Mouse (Mus musculus): Measurements from ENCODE around the gene Syne4.

Gene Syne4

DNA sequence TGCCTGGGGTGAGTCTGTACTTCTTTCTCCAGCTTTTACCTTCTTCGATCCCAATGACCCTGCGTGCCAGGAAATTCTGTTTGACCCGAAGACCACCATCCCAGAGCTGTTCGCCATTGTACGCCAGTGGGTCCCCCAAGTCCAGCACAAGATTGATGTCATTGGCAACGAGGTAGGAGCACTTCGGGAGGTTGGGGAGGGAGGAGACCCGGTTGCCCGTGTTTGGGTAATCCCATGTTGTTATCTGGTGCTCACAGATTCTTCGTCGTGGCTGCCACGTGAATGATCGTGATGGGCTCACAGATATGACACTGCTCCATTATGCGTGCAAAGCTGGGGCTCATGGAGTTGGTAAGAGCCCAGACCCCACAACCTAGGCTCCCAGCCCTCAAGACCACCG, 17.8 kb upstream of the Syne4 start:
- no peak for DNase-seq (ENCODE audit: low read depth, low spot score)

DNA sequence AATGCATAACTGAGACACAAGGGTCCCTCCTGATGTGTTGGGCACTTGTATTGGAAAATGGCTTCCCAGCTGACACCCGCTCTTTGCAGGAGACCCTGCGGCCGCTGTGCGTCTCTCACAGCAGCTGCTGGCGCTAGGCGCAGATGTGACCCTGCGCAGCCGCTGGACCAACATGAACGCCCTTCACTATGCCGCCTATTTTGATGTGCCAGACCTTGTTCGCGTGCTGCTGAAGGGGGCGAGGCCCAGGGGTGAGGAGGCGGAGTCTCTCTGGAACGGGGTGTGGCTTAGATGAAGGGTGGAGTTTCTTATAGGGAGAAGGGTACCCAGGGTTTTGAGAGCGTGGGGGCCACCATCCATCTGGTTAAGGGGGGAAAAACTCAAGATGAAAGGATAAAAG, 17.3 kb upstream of the Syne4 start:
- no peak for DNase-seq (ENCODE audit: low read depth, low spot score)

DNA sequence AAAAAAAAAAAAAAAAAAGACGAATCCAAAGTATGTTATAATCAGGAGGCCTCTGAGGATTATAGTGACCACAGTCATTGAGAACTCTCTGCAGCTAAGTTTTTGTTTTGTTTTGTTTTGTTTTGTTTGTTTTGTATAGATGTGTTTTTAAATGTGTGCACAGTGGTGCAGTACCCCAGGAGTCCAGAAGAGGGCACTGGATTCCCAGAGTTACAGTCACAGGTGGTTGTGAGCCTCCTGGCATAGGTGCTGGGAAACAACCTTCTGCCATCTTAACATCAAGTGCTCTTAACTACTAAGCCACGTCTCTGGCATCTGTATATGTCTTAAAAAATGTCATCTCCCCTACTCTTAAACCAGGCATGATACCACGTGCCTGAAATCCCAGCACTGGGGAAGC, 13.7 kb upstream of the Syne4 start:
- peak; percentile 47 for DNase-seq (ENCODE audit: low read depth, low spot score)

DNA sequence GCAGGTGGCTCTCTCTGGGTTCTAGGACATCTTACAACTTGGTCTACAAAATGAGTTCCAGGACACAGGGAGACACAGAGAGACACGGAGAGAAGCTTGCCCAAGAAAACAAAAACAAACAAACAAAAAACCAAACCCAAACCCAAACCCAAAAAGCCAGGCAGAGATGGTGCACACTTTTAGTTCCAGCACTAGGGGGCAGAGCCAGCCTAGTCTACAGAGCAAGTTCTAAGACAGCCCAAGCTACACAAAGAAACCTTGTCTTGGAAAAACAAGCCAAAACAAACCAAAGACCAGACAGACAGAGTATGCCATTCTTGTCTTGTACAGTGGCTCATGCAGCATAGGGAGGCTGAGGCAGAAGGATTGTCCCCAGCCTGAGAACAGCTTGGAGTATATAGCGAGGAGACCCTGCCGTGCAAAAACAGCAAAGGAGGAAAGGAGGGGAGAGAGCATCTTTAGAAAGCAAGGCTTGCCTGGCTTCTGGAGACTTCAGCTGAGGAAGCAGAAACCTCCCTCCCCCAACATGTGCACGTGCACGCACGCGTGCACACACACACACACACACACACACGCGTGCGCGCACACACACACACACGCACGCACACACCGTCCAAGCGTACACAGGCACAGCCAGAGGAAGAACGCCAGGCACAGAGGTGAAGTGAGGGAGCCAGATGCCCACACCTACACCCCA, 8.4 kb upstream of the Syne4 start:
- DNase-seq (ENCODE audit: low read depth, low spot score), result no peak

DNA sequence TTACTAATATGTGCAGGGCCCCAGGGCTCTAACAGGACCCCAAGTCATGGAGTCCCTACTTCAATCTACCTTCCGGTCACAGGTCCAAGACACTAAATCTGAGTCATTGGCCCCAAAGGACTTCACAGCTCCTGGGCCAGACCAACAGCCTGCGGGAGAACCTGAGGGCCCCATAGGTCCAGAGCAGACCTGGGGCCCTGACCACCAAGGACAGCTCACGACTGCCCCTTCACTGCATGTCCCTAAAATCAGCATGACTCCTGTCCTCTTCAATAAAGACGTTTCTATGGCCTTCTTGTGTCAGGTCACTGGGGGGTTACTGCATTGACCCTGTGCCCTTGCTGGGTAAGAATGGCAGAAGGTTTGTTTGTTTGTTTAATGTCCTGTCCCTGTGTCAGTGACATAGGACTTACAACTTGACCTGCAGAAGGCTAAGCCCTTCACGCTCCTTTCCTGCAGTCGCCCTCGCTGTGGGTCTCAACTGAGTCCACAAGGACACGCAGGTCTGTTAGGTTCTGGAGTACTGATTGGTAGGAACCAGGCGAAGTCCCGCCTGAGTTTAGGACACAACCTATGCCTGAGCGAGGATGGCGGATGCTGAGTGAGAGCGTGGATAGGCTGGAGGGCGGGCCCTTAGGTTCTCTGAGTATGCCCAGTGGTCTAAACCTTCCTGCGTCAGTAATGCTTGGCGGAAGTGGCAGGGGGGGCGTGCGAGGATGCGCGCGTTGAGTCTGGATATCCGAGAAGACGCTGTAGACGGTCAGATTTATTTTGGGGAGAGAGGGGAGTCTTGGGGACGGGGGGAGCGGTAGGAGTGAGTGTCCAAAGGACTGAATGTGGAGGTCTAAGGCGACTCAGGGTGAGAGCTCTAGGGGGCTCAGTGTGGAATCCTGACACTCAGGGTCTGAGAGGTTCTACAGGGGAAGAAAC, 6.3 kb upstream of the Syne4 start, which contains the start of gene Alkbh6:
TSS of gene Alkbh6 (plus strand) at position 642 of the 930 bp plus-strand sequence.
- peak; percentile 65 for DNase-seq (ENCODE audit: low read depth, low spot score)

DNA sequence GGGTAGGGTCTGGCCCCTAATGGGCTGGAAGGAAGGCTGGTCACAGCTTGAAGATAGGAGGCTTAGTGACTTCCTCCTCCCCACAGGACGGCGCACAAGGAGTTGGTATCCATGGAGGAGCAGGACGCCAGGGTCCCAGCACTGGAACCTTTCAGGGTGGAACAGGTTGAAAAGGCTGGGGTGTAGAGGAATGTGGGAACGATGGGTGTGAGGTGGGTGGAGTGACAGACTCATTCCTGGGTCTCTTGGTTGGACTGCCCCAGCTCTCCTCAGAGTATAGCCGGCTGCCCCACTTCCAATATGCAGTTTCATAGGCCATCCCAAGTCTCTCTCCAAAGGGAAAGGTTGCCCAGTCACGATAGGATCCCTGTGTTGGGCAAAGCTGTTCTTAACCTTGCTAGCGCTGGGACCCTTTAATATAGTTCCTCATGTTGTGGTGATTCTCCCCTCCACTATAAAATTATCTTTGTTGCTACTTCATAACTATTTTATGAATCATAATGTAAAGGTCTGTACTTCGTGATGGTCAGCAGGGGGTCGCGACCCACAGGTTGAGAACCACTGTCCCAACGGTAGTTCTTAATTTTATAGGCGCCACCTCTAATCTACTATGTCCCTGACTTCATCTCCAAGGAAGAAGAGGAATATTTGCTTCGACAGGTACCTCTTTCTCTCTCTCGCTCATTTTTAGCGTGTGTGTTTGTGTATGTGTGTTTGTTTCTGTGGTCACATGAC, 5.0 kb upstream of the Syne4 start:
- DNase-seq (ENCODE audit: low read depth, low spot score), result no peak

DNA sequence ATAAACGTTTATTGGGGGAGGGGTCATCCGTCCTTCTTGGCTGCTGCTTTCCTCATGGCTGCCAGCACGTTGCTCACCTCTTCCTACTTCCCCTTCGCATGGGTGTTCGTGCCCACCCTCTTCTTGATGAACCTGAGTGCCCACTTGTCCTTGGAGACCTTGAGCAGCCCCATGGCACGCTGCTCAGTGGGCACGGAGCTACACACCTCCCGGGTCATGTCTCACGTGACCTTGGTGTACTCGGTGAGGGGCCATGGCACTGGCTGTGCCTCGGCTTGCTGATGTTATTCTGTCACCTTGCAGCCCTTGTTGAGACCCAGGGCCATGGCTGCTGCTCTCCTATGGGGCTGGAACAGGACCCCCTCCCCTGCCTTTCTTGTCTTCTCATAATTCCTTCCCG, 4.5 kb upstream of the Syne4 start:
- DNase-seq (ENCODE audit: low read depth, low spot score), result no peak

DNA sequence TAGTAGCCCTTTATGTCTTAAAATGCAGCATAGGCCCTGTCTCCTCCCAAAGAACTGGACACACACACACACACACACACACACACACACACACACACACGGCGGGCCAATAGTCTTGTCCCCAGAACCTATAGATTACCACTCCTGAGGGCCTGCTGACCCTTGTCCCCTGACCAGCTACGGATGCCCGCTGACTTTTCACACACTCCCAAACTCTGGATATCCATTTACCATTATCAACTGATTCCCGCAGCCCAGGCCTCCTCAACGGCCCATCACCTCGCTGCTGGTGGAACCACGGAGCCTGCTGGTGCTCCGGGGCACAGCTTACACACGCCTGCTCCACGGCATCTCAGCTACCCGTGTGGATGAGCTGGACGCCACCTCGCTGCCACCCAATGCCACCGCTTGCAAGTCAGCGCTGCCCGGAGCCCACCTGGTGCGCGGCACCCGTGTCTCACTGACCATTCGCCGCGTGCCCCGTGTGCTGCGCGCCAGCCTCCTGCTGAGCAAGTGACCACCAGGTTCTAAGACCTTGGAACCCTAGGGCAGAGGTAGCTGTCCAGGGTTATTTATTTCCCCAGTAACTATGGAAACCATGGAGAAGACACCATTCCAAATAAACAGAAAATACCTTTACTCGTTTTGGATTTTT, 814 bp upstream of the Syne4 start:
- no peak for DNase-seq (ENCODE audit: low read depth, low spot score)

DNA sequence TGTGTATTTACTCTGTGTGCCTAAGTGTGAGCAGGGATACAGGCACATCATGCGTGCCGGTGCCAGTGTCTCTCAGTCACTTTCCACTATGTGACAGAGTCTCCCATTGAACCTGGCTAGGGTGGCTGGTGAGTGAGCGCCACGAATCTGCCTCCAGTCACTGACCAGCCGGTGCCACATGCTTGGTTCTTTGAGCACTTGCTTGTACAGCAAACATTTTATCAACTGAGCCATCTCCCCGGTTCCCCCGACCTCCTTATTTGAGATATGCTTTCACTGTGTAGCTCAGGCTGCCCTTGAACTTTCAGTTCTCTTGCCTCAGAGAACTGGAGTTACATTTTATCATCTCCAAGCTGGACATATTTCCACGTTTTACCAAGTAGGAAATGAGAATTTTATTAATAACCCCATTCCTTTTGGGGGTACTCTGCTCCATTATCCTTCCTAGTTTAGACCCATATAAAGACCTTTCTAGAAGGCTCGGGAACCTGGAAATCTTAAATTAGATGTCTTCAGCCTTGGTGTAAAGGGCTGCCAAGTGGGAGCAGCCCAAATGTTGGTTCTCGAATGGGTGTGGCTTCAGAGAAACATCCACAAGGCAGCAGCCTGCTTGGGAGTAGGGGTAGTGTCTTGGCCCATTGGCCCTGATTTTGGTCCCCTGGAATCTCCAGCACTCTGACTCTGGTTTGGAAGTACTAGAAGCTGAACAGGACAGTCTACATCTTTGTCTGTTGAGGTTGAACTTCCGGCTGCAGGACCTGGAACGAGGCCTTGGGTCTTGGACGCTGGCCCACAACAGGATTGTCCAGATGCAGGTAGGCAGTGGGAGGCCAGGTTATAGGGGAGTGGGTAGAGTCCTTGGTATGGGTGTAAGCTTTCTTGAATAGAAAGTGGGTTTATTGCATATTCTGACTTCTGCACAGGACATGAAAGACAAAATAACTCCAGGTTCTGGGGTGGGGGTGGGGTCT, 1.2 kb downstream of the Syne4 start:
- no peak for DNase-seq (ENCODE audit: low read depth, low spot score)

DNA sequence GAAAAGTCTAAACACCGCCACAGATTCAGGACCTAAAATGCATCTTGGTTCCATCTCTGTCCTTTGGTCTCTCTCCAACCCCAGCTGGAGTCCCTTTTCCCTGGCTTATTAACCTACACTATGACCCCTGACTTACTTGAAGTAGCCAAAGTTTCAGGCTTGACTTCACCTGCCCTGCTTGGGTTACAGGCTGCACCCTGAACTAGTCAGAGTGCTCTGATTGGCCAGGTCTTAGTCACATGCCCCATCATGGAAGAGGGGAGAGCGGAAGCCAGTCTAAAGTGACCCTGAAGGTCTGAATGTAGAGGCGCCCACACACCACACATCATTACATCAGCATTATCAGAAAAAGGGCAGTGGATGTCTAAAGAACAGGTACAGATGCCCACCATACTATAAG, 3.5 kb downstream of the Syne4 start:
- DNase-seq (ENCODE audit: low read depth, low spot score), result no peak

DNA sequence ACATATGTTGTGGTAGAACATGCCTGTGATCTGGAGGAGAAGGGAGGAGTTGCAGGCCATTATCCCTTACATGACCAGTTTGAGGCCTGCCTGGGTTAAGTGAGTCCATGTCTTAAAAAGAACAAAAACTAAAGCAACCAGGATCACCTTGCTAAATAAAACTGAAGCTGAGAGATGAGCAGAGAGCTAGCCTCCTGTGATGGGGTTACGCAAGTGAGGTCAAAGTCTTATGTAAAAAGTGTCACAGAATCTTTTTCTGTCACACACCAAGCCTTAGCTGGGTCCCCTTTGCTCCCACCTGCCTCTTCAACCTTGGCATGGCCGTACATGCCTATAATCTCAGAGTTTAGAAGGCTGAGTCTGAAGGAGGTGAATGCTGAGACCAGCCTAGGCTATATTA, 6.3 kb downstream of the Syne4 start:
- no peak for DNase-seq (ENCODE audit: low read depth, low spot score)

DNA sequence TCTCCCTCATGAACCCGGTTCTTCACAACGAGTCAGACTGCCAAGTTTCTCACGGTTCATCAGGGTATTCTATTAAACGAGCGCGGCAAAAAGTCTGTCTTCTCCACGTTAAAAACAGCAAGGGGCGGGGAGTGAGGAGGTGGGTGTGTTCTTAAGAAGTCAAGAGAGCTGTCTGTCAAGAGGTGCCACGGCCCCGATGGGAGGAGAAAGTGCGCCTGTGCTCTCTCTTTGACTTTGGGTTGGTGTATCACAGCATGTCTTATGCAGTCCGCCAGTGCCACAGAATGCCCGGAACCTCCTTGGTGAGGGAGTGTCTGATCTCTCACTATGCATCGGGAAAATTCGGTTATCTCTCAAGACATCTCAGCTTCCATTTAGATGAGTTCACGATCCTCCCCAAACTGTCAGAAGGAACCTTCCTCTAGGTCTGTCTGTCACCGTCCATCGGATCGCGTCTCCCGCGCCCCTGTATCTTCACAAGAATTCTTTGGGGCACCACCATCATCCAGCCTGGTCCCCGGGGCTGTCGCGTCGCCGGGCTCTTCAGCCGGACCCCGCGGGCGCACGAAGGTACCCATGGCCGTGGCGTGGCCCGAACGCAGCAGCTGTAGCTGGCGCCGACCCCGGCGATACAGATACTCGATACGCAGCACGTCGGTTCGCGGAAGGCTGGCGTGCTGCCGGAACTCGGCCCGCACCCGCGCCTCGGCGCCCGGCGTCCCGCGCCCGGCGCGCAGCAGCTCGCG, 7.1 kb downstream of the Syne4 start, which contains the start of gene E130208F15Rik:
TSS of gene E130208F15Rik (plus strand) at position 202 of the 746 bp plus-strand sequence.
- DNase-seq (ENCODE audit: low read depth, low spot score), result peak; percentile 52

DNA sequence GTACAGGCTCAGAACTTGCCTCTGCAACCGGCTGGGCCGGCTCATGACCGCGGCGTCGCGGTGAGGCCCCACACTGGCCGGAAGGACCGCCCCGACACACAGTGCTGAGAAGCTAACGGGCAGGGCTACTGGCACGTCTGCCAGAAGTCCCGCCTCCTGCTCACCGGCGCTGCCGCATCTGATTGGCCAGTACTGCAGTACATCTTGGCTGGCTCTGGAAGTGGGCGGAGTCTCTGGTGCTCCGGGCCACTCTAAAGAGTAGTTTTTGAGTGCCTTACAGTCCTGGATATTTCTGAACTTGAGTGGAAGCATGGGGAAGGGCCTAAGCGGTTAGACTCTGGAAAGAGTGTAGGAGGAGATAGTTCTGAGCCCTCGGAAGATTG, 7.7 kb downstream of the Syne4 start:
- DNase-seq (ENCODE audit: low read depth, low spot score), result peak; percentile 93

DNA sequence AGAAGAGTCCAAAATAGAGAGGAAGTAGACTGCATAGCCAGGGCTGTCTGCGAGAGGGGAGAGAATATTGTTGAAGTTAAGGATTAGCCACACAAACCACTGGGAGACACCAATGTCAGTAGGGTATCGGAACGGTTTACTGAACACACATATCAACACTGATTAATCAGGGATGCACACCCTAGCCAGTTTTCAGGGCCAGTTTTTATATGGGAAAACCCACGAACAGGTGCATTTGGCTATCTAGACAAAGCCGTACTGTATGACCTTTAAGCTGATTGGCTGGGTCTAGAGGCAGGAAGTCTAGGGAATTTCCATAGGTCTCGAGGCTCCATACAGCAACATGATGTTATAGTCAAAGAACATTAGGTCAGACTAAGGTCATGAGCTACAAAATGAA, 8.3 kb downstream of the Syne4 start:
- DNase-seq (ENCODE audit: low read depth, low spot score), result no peak

DNA sequence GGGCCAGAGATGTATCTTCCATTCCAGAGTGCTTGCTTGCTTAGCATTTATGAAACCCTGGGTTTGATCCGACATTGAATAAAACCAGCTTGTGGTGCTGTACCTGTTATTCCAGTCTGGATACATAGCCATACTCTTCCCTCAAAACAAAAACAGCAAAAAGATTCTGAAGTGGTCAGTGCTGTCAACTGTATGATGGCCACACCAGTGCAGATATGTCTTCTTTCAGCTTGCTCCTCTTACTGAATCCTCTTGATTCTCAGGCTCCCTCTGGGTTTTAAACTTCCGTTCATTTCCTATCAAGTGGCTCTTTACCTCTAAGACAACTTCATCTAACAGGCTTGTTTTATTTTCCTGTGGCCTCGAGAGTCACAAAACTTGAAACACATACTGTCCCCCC, 9.2 kb downstream of the Syne4 start, which contains the start of gene Sdhaf1:
TSS of gene Sdhaf1 (minus strand) at position 101 of the 400 bp plus-strand sequence.
- no peak for DNase-seq (ENCODE audit: low read depth, low spot score)

DNA sequence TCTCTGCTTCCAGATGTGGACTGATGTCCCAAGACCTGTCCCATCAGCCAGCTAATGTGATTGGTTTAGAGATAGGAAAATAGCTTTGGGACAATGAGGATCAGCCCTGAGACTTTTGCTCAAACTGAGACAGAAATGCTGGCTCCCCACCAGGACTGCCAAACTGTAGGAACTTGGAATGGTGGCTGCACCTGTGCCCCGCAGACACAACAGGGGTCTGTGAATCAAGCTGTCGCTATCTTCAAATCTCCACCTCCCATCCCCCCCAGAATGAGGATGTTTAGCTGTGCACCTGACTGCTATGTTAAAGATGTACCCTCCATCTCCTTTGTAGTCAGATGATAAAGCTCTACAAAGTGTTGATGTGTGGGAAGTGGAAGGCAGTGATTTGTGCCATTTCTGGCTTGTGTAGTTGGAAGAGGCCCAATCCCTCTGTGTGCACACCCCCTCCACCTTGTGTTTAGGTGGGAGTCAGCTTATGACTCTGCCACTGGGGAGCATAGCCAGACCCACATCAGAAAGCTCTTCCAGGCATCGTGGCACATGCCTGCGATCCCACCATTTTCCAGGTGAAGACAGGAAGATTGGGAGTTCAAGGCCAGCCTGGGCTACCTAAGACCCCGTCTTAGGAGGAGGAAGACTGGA, 9.8 kb downstream of the Syne4 start:
- DNase-seq (ENCODE audit: low read depth, low spot score), result no peak

DNA sequence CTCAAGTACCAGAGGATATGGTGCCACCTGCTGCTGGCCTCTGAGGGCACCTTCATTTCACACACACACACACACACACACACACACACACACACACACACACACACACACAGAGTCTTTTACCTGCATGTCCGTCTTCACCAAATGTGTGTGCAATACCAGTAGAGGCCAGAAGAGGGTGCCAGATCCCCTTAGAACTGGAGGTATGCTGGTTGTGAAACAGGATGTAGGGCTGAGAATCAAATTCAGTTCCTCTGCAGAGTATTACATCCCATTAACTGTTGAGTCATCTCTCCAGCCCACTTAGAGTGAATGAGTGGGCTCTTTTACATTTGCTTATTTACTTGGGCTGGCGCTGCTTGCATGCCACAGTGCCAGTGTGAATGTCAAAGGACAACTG, 10.8 kb downstream of the Syne4 start:
- DNase-seq (ENCODE audit: low read depth, low spot score), result peak; percentile 54

DNA sequence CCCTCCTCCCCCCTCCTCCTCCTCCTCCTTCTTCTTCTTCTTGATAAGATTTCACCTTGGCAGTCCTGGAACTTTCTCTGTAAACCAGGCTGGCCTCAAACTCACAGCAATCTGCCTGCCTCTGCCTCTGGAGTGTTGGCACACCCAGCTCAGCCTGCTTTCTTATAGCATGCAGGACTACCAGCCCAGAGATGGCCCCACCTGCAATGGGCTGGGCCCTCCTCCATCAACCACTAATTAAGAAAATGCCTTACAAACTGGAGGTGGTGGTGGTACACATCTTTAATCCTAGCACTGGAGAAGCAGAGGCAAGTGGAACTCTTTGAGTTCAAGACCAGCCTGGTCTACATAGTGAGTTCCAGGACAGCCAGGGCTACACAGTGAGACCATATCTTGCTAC, 11.8 kb downstream of the Syne4 start:
- no peak for DNase-seq (ENCODE audit: low read depth, low spot score)

DNA sequence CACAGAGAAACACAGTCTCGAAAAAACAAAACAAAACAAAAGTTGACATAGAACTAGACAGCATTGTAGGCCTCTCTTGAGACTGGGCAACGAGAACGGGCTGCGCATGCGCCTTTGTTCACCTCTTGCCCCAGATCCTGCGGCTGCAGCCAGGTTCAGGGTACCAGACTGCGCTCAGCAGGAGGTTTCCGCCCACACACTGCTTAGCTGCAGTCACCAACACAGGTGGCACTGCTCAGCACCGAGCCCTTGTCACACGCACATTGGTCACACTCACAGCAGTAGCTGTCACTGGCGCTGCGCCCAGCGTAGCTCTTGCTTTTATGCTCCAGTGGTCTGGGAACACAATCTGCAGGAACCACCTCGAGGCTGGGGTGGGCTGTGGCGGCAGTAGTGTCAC, 12.5 kb downstream of the Syne4 start:
- no peak for DNase-seq (ENCODE audit: low read depth, low spot score)

All from c-Kit-negative CD71-positive TER-119-positive erythroid progenitor cells, embryonic 14.5 days (primary cell).